Mouse (Mus musculus): ENCODE data around the gene Hist1h2be. TPM values are rescaled to one million over a fixed set of nuclear protein-coding genes. Genes with fewer than 3 reads are reported as not detected.
"Not testable (repeated sequence)": the region's sequence is repeated elsewhere in the genome, so short reads cannot be mapped to it uniquely, and the experiment has no call there.

Gene Hist1h2be
- total RNA-seq, 2 experiments from 2014 or later: 10.8 to 17.5 TPM

DNA sequence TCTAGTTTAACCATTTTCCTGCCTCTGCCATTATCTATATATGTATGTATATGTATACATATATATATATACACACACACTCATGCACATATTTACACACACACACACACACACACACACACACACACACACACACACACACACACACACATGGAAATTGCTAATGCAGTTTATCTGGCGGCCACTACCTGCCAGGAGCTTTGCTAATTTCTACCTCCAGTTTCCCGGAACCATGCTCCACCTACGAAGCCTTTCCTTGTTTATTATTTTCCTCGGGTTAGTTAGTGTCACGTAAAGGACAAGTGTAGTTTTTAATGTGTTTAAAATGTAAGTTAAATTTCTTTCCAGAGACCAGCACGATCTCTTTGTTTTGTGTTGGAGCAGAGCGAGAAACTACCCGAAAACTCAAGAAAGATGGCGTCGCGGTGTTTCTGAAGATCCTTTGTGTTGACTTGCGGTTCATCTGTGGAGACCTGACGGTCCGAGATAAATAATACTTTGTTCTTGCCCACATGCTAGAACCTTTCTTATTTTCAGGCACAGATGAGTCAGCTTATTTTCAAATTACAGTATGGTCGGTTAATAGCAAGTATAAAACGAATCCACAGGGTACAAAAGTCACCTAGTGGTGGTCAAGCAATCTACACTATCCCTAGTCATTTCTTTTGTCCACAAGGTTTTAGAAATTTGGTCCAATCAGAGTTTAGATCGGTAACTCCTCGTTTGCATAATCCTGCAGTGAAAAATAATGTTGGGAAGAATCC, 58.0 kb downstream of the Hist1h2be start:
- no peak for DNase-seq
- Histone ChIP-seq H3K4me3 (peak overlapping the region; percentile 86), H3K27ac (peak overlapping the region; percentile 98)
- peak; percentile 58 for TF ChIP-seq CTCF (IDR thresholded peaks at IDR 0.05)
- intact Hi-C loops (cut with DNase I): loop anchor here (10.0 kb wide), 1 partner anchor 172 kb away; the partner anchor contains the start of gene Hist1h1c

- H3K27ac ChIP-seq: peak within 1 kb of the TSS; percentile 98
- intact Hi-C loops (cut with DNase I): loop anchor here (10.0 kb wide), 1 partner anchor 173 kb away; the partner anchor contains the start of gene Hist1h1c
- peak within 1 kb of the TSS; percentile 86 for H3K4me3 ChIP-seq
- DNase-seq: peak; percentile 92
Measured at GRCm38 (mm10) chr13:23561883-23562659, 58.9 kb downstream of the Hist1h2be start, which contains the start of gene Hist1h3e. Gene Hist1h3e, minus strand, starts transcription at chr13:23562369.

GRCm38 (mm10) chr13:23561531-23561882, 59.4 kb downstream of the Hist1h2be start:
- H3K4me3 ChIP-seq: peak overlapping the region; percentile 86
- intact Hi-C loops (cut with DNase I): loop anchor here (10.0 kb wide), 1 partner anchor 173 kb away; the partner anchor contains the start of gene Hist1h1c

GRCm38 (mm10) chr13:23560699-23561098, 60.2 kb downstream of the Hist1h2be start:
- intact Hi-C loops (cut with DNase I): loop anchor here (10.0 kb wide), 1 partner anchor 174 kb away; the partner anchor contains the start of gene Hist1h1c
- DNase-seq, H3K4me3 ChIP-seq, H3K27ac ChIP-seq: not testable (repeated sequence)

More at GRCm38 (mm10) chr13:23561531-23561882, 59.4 kb downstream of the Hist1h2be start:
- H3K27ac ChIP-seq: peak overlapping the region; percentile 98
- DNase-seq: not testable (repeated sequence)

- Histone ChIP-seq H3K4me3 (no peak overlapping the region), H3K27ac (no peak overlapping the region)
- TF ChIP-seq CTCF (IDR thresholded peaks at IDR 0.05): no peak
- intact Hi-C loops (cut with DNase I): no loop called here
- DNase-seq: no peak
Measured at GRCm38 (mm10) chr13:23556906-23557305, 64.0 kb downstream of the Hist1h2be start.

DNA sequence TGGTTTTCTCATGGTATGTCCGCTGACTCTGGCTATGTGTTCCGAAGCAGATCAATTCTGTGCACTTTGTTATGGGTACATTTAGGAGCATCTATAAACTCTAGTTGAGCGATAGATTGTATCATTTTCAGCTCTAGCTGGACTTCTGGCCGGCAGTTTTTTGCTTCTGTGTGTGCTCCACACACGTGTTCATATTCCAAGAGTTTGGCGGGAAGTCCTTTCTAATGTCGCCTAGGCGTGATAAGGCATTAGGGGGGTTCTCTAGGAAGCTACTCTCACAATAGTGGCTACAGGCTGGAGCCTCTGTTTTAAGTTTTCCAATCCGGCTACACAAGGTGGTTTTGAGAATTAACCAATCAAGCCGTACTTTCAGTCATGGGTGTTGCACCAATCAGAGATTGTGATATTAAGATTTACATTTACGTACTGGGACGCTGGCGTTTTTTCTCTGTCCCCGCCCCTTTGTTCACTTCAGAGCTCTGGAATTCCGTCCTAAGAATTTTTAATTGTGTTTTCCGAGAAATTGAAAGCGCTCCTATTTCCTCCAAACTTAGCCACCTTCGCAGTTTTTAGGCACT, 65.0 kb downstream of the Hist1h2be start:
- Histone ChIP-seq H3K27ac (peak overlapping the region; percentile 84), H3K4me3 (peak overlapping the region; percentile 81)
- no peak for TF ChIP-seq CTCF (IDR thresholded peaks at IDR 0.05)
- DNase-seq: peak; percentile 38
- intact Hi-C loops (cut with DNase I): no loop called here

- intact Hi-C loops (cut with DNase I): no loop called here
Measured at GRCm38 (mm10) chr13:23554925-23555838, 65.7 kb downstream of the Hist1h2be start.

GRCm38 (mm10) chr13:23554393-23554792, 66.5 kb downstream of the Hist1h2be start:
- intact Hi-C loops (cut with DNase I): no loop called here
- Histone ChIP-seq H3K27ac (peak overlapping the region; percentile 84), H3K4me3 (peak overlapping the region; percentile 81)
- no peak for TF ChIP-seq CTCF (IDR thresholded peaks at IDR 0.05)
- no peak for DNase-seq

More at GRCm38 (mm10) chr13:23554925-23555838, 65.7 kb downstream of the Hist1h2be start:
- peak; percentile 76 for DNase-seq
- no peak for TF ChIP-seq CTCF (IDR thresholded peaks at IDR 0.05)
- Histone ChIP-seq H3K4me3 (peak overlapping the region; percentile 81), H3K27ac (peak overlapping the region; percentile 84)

DNA sequence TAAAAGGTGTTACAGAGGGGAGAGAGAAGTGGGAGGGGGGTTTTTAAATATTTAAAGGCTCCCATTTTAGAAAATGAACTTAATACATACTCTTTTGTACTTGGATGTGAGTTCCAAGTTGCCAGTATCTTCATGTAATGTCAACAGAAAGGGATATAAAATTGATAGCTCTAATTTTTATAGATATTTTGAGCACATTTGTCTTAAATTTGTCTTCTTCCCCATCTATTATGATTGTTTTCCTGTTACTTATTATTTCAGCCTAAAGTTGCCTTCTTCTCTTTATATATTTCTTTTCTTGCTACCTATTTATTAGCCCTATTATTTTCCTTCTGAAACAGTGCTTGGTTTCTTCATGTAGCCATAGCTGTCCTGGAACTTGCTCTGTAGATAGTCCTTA, 68.0 kb downstream of the Hist1h2be start, which contains the start of gene Hist1h1d:
Gene Hist1h1d (plus strand): TSS at position 301 of the 400 bp plus-strand sequence.
- H3K27ac ChIP-seq: peak within 1 kb of the TSS; percentile 84; the same call in 1 of the 2 replicates
- DNase-seq: no peak
- no peak for TF ChIP-seq CTCF (IDR thresholded peaks at IDR 0.05)
- intact Hi-C loops (cut with DNase I): no loop called here
- peak within 1 kb of the TSS; percentile 81; the same call in 1 of the 2 replicates for H3K4me3 ChIP-seq

DNA sequence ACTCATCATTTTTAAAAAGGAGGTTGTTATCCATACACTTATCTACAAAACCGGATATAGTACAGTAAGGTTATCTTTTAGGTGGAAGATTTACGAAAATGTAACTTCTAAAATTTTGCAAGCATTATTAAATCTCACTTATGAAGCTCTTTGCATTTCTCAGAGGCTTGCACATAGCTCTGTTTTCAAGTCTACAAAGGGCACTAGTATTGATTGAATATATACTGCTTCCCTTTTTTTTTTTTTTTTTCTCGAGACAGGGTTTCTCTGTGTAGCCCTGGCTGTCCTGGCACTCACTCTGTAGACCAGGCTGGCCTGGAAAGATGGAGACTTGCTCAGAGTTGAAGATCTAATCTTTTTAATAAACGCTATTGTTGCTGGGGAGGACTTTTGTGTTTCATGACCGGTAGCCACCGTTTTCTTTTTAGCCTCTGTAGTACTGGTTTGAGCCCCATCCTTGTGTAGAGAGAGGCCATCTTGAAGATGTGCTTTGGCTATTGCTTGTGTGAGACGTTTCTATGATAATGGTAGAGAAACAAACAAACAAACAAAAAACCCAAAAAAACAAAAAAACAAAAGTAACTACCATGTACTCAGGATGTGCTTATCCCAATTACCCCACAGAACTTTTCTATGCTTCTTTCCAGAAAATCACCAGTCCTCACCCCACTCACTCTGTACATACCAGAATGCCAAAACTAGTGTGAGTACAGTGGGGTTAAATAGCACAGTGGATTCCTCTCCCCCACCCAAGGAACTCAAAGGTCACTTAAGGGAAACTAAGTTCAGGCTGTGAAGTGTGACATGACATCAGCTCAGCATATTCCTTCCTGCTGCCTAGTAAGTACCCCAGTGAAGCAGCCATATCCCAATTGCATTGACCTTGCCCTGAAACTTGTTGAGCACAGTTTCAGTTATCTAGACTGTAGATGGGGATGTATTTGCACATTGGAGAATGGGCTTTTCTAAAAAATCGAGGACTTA, 68.7 kb downstream of the Hist1h2be start:
- Histone ChIP-seq H3K27ac (peak overlapping the region; percentile 82), H3K4me3 (peak overlapping the region; percentile 73)
- intact Hi-C loops (cut with DNase I): no loop called here
- TF ChIP-seq CTCF (IDR thresholded peaks at IDR 0.05): no peak
- DNase-seq: no peak

Measured in gastrocnemius, adult 2 months (tissue).